Mouse (Mus musculus): ENCODE measurements around the gene Rasl12. TPM values are rescaled to one million over a fixed set of nuclear protein-coding genes. Genes with fewer than 3 reads are reported as not detected.

Gene Rasl12
- polyA plus RNA-seq, 1 experiment from 2014 or later = 6.0 TPM

- Histone ChIP-seq H3K9ac (ENCODE audit: low read depth, low read length) (no peak overlapping the region), H3K4me1 (replicated peaks; ENCODE audit: control insufficient read depth, insufficient read depth, low read length) (no peaks in the 10 kb centered on the region), H3K27ac (ENCODE audit: low read depth, low read length) (no peak overlapping the region), H3K9me3 (ENCODE audit: control insufficient read depth, low read length) (no peaks in the 10 kb centered on the region), H3K36me3 (ENCODE audit: control insufficient read depth, insufficient read depth, low read length) (no peaks in the 10 kb centered on the region), H3K4me3 (ENCODE audit: low read depth, low read length) (no peak overlapping the region), H3K27me3 (ENCODE audit: control insufficient read depth, insufficient read depth, low read length) (no peaks in the 10 kb centered on the region), H3K4me2 (replicated peaks; ENCODE audit: low read depth, low read length) (no peak overlapping the region)
- ATAC-seq (ENCODE audit: low FRiP score) (no peak), DNase-seq (ENCODE audit: low spot score) (no peak)
- 86% methylated on average over 2 of the region's 2 CpGs for WGBS
These were observed 6.8 kb downstream of the Rasl12 start for GRCm38 (mm10) chr9:65405184-65405449.

DNA sequence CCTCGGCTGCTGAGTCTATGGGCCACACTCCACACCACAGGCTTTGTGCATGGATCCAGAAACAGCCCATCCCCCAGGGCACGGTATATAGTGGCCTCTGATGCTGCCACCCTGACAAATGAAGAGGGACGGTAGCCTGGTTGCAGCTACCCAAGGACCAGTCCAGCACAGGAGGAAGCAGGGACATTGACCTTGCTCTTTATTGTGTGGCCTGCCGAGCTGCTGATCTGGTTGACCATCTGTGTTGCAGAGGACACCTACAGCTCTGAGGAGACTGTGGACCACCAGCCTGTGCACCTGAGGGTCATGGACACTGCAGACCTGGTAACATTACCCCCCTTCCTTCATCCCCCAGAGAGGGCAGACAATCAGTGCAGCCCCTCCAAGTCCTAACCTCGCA, 9.0 kb downstream of the Rasl12 start:
- no peaks in the 10 kb centered on the region for H3K36me3 ChIP-seq (ENCODE audit: control insufficient read depth, insufficient read depth, low read length)

DNA sequence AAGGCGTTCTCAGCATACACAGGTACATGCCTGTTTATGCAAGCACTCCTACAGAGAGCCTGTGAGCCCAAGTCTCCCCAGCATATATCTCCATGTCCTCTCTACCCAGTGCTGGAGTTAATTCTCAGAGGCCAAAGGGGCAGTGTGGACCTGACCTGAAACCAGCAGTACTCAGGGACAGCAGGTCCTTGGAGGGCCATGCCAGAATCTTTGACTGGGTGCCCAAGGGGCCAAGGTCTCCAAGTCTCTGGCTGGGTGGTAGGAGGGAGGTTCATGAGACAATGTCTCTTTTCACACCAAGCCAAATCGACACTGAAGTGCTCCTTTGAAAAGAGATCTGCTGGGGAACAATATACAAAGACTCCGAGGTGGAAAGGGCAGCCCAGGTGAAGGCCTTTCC, 9.6 kb downstream of the Rasl12 start:
- H3K27ac ChIP-seq (ENCODE audit: low read depth, low read length) = no peak overlapping the region
- no peaks in the 10 kb centered on the region for H3K36me3 ChIP-seq (ENCODE audit: control insufficient read depth, insufficient read depth, low read length)
- no peaks in the 10 kb centered on the region for H3K4me1 ChIP-seq (replicated peaks; ENCODE audit: control insufficient read depth, insufficient read depth, low read length)
- DNase-seq (ENCODE audit: low spot score) = no peak
- no peaks in the 10 kb centered on the region for H3K9me3 ChIP-seq (ENCODE audit: control insufficient read depth, low read length)
- WGBS = 85% methylated on average over 3 of the region's 3 CpGs
- no peak overlapping the region for H3K9ac ChIP-seq (ENCODE audit: low read depth, low read length)
- H3K27me3 ChIP-seq (ENCODE audit: control insufficient read depth, insufficient read depth, low read length) = no peaks in the 10 kb centered on the region
- no peak overlapping the region for H3K4me2 ChIP-seq (replicated peaks; ENCODE audit: low read depth, low read length)
- no peak for ATAC-seq (ENCODE audit: low FRiP score)
- H3K4me3 ChIP-seq (ENCODE audit: low read depth, low read length) = no peak overlapping the region

More for the DNA sequence above, 9.0 kb downstream of the Rasl12 start:
- no peak overlapping the region for H3K9ac ChIP-seq (ENCODE audit: low read depth, low read length)
- H3K27ac ChIP-seq (ENCODE audit: low read depth, low read length) = no peak overlapping the region
- H3K4me1 ChIP-seq (replicated peaks; ENCODE audit: control insufficient read depth, insufficient read depth, low read length) = no peaks in the 10 kb centered on the region
- H3K4me3 ChIP-seq (ENCODE audit: low read depth, low read length) = no peak overlapping the region
- ATAC-seq (ENCODE audit: low FRiP score) (no peak), DNase-seq (ENCODE audit: low spot score) (no peak)
- no peak overlapping the region for H3K4me2 ChIP-seq (replicated peaks; ENCODE audit: low read depth, low read length)
- H3K27me3 ChIP-seq (ENCODE audit: control insufficient read depth, insufficient read depth, low read length) = no peaks in the 10 kb centered on the region
- 88% methylated on average over 5 of the region's 5 CpGs for WGBS
- no peaks in the 10 kb centered on the region for H3K9me3 ChIP-seq (ENCODE audit: control insufficient read depth, low read length)

DNA sequence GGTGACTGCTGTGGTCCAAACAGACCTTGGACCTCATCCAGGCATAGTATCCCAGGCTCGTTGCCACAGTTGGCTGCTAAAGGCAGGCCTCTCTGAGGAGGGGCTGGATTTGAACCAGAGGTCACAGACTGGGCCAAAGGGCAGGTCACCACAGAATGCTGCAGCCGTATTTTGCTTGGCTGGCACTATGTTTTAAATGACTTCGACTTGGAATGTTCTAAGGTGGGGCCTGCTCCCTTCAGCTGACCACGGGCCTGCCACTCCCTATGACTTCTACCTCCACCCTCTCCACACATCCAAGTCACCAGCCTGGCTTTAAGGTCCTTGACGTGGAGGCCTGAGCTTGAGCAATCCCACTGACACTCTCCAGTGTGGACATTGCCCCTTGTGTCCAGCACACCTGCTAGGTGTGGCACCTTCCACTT, 10.6 kb downstream of the Rasl12 start:
- no peaks in the 10 kb centered on the region for H3K27me3 ChIP-seq (ENCODE audit: control insufficient read depth, insufficient read depth, low read length)
- ATAC-seq (ENCODE audit: low FRiP score) = no peak
- no peak overlapping the region for H3K27ac ChIP-seq (ENCODE audit: low read depth, low read length)
- WGBS = 63% methylated on average over 5 of the region's 5 CpGs
- H3K4me3 ChIP-seq (ENCODE audit: low read depth, low read length) = no peak overlapping the region
- H3K4me2 ChIP-seq (replicated peaks; ENCODE audit: low read depth, low read length) = no peak overlapping the region
- no peaks in the 10 kb centered on the region for H3K9me3 ChIP-seq (ENCODE audit: control insufficient read depth, low read length)
- no peak for DNase-seq (ENCODE audit: low spot score)
- H3K36me3 ChIP-seq (ENCODE audit: control insufficient read depth, insufficient read depth, low read length) = no peaks in the 10 kb centered on the region
- H3K4me1 ChIP-seq (replicated peaks; ENCODE audit: control insufficient read depth, insufficient read depth, low read length) = no peaks in the 10 kb centered on the region
- no peak overlapping the region for H3K9ac ChIP-seq (ENCODE audit: low read depth, low read length)

DNA sequence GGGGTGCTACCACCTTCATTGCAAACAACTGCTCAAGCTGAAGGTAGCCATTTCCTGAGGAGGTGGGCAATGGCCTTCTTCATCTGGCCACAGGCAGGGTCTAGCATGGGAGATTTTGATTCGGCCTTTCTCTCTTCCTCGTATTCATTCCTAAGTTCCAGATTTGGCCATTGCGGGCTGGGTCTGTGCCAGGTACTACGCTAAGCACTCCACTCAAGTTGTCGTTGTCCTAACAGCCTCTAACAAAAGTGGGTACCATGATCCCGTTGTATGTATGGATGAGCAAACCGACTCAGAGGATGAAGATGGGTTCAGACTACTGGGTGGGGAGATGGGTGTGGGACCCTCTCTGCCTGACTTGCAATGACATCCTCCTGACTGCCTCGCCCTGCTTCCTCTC, 12.1 kb downstream of the Rasl12 start:
- Histone ChIP-seq H3K4me2 (replicated peaks; ENCODE audit: low read depth, low read length) (no peak overlapping the region), H3K4me1 (replicated peaks; ENCODE audit: control insufficient read depth, insufficient read depth, low read length) (no peaks in the 10 kb centered on the region), H3K36me3 (ENCODE audit: control insufficient read depth, insufficient read depth, low read length) (no peaks in the 10 kb centered on the region), H3K9me3 (ENCODE audit: control insufficient read depth, low read length) (no peaks in the 10 kb centered on the region), H3K27ac (ENCODE audit: low read depth, low read length) (no peak overlapping the region), H3K27me3 (ENCODE audit: control insufficient read depth, insufficient read depth, low read length) (no peaks in the 10 kb centered on the region), H3K9ac (ENCODE audit: low read depth, low read length) (no peak overlapping the region), H3K4me3 (ENCODE audit: low read depth, low read length) (no peak overlapping the region)
- ATAC-seq (ENCODE audit: low FRiP score) (no peak), DNase-seq (ENCODE audit: low spot score) (no peak)
- 97% methylated on average over 8 of the region's 8 CpGs for WGBS

DNA sequence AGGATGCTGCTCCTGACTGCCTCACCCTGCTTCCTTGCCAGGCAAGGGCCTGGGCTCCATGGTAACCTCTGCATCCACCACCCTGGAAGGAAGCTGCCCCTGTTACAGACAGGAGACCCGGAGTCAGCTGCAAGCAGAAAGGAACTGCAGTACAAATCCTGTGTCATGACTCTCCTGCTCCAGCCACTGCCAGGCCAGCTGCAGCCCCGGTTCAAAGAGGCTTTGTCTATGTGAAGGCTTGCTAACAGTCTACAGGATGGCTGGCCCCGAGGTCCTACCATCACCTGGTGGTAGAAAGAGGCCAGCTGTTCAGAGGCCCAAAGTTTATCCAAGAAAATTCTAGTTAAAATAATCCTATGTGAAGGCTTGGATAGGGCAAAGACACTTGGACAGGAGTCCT, 13.0 kb downstream of the Rasl12 start:
- Histone ChIP-seq H3K4me2 (replicated peaks; ENCODE audit: low read depth, low read length) (no peak overlapping the region), H3K27me3 (ENCODE audit: control insufficient read depth, insufficient read depth, low read length) (no peaks in the 10 kb centered on the region), H3K36me3 (ENCODE audit: control insufficient read depth, insufficient read depth, low read length) (no peaks in the 10 kb centered on the region), H3K4me1 (replicated peaks; ENCODE audit: control insufficient read depth, insufficient read depth, low read length) (no peaks in the 10 kb centered on the region), H3K4me3 (ENCODE audit: low read depth, low read length) (no peak overlapping the region), H3K9ac (ENCODE audit: low read depth, low read length) (no peak overlapping the region), H3K9me3 (ENCODE audit: control insufficient read depth, low read length) (no peaks in the 10 kb centered on the region), H3K27ac (ENCODE audit: low read depth, low read length) (no peak overlapping the region)
- ATAC-seq (ENCODE audit: low FRiP score) = no peak
- WGBS = 83% methylated on average over 3 of the region's 3 CpGs
- DNase-seq (ENCODE audit: low spot score) = no peak

DNA sequence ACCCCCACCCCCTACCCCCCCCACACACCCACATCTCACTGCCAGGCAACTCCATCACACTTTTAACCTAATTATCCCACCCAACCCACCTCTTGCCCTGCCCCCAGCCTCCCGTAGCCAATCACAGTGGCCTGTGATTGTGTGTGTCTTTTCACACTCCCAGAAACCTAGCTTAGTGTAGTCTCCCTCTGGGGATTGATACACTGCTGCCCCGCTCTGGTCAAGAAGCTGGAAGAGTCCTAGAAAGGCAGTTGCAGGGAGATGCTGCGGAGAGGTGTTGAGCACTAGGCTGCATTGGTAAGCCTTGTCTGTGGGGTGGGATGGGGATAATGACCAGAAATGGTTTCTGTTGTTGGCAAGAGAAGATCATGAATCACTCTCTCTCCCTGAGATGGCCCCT, 19.4 kb downstream of the Rasl12 start:
- Histone ChIP-seq H3K4me3 (ENCODE audit: low read depth, low read length) (no peak overlapping the region), H3K4me2 (replicated peaks; ENCODE audit: low read depth, low read length) (no peak overlapping the region), H3K9ac (ENCODE audit: low read depth, low read length) (no peak overlapping the region), H3K4me1 (replicated peaks; ENCODE audit: control insufficient read depth, insufficient read depth, low read length) (no peaks in the 10 kb centered on the region), H3K27me3 (ENCODE audit: control insufficient read depth, insufficient read depth, low read length) (no peaks in the 10 kb centered on the region), H3K36me3 (ENCODE audit: control insufficient read depth, insufficient read depth, low read length) (no peaks in the 10 kb centered on the region), H3K9me3 (ENCODE audit: control insufficient read depth, low read length) (no peaks in the 10 kb centered on the region), H3K27ac (ENCODE audit: low read depth, low read length) (no peak overlapping the region)
- no peak for DNase-seq (ENCODE audit: low spot score)
- 48% methylated on average over 3 of the region's 3 CpGs for WGBS
- no peak for ATAC-seq (ENCODE audit: low FRiP score)

DNA sequence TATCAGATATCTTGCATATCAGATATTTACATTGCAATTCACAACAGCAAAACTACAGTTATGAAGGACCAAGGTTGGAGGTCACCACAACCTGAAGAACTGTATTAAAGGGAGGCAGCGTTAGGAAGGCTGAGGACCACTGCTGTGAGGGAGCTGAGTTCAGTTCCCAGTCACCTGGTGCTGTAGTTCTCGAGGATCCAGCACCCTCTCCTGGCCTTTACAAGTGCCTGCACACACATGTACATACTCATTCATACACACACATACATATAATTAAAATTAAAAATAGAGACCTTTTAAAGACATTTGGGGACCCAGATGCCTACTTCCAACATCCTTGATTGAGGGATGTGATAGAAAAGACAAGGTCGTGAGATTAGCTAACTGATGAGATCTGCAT, 21.3 kb downstream of the Rasl12 start:
- H3K4me1 ChIP-seq (replicated peaks; ENCODE audit: control insufficient read depth, insufficient read depth, low read length) = no peaks in the 10 kb centered on the region
- 75% methylated on average over 3 of the region's 3 CpGs for WGBS
- no peak for DNase-seq (ENCODE audit: low spot score)
- H3K4me2 ChIP-seq (replicated peaks; ENCODE audit: low read depth, low read length) = no peak overlapping the region
- no peaks in the 10 kb centered on the region for H3K36me3 ChIP-seq (ENCODE audit: control insufficient read depth, insufficient read depth, low read length)
- H3K27me3 ChIP-seq (ENCODE audit: control insufficient read depth, insufficient read depth, low read length) = no peaks in the 10 kb centered on the region
- no peak overlapping the region for H3K9ac ChIP-seq (ENCODE audit: low read depth, low read length)
- ATAC-seq (ENCODE audit: low FRiP score) = no peak
- no peaks in the 10 kb centered on the region for H3K9me3 ChIP-seq (ENCODE audit: control insufficient read depth, low read length)
- no peak overlapping the region for H3K27ac ChIP-seq (ENCODE audit: low read depth, low read length)
- no peak overlapping the region for H3K4me3 ChIP-seq (ENCODE audit: low read depth, low read length)

- no peaks in the 10 kb centered on the region for H3K27me3 ChIP-seq (ENCODE audit: control insufficient read depth, insufficient read depth, low read length)
- DNase-seq (ENCODE audit: low spot score) = no peak
- no peak within 1 kb of the TSS for H3K9ac ChIP-seq (ENCODE audit: low read depth, low read length)
- H3K9me3 ChIP-seq (ENCODE audit: control insufficient read depth, low read length) = no peaks in the 10 kb centered on the region
- H3K4me1 ChIP-seq (replicated peaks; ENCODE audit: control insufficient read depth, insufficient read depth, low read length) = no peaks in the 10 kb centered on the region
- H3K36me3 ChIP-seq (ENCODE audit: control insufficient read depth, insufficient read depth, low read length) = no peaks in the 10 kb centered on the region
- H3K27ac ChIP-seq (ENCODE audit: low read depth, low read length) = no peak within 1 kb of the TSS
- 85% methylated on average over 11 of the region's 11 CpGs for whole genome bisulfite sequencing
- H3K4me2 ChIP-seq (replicated peaks; ENCODE audit: low read depth, low read length) = no peak within 1 kb of the TSS
- ATAC-seq (ENCODE audit: low FRiP score) = no peak
- H3K4me3 ChIP-seq (ENCODE audit: low read depth, low read length) = no peak within 1 kb of the TSS
These were observed 24.6 kb downstream of the Rasl12 start, which contains the start of gene Slc51b for GRCm38 (mm10) chr9:65422760-65423501. TSS of gene Slc51b (minus strand) at chr9:65422955.
